Mouse (Mus musculus) heart, embryonic 13.5 days (tissue): ENCODE measurements at regions not wholly inside any gene's neighbourhood (a gene's known extent, or its start where the extent isn't known, plus 50 kb on each side); places are given as distances from the start of the nearest gene placed in this dataset.

ENCODE experiments used
- ATAC-seq: fragments of 200-750 bp; cut with Nextera tagmentation; 2 replicates; pipeline ENCODE4 v1.8.0; 2017; ENCODE audit warnings: moderate TSS enrichment; ENCODE audit not compliant: insufficient number of reproducible peaks, low FRiP score, low TSS enrichment; ENCODE audit errors: extremely low read depth
- H3K27ac ChIP-seq: fragments of 300-500 bp; sonication (generic); replicated peaks from 2 replicates; pipeline ENCODE4 v1.5.1; 2015; ENCODE audit warnings: moderate library complexity, mild to moderate bottlenecking, inconsistent platforms
- H3K27me3 ChIP-seq: fragments of 300-500 bp; sonication (generic); replicated peaks from 2 replicates; pipeline ENCODE4 v1.6.1; 2015; ENCODE audit warnings: mild to moderate bottlenecking, inconsistent platforms
- H3K36me3 ChIP-seq: fragments of 300-500 bp; sonication (generic); 2 replicates; pipeline ENCODE4 v1.6.1; 2015; ENCODE audit warnings: mild to moderate bottlenecking, inconsistent platforms
- H3K4me1 ChIP-seq: fragments of 300-500 bp; sonication (generic); 2 replicates; pipeline ENCODE4 v1.6.1; 2015; ENCODE audit warnings: inconsistent platforms
- H3K4me2 ChIP-seq: fragments of 300-500 bp; sonication (generic); 2 replicates; pipeline ENCODE4 v1.6.1; 2015; ENCODE audit warnings: inconsistent platforms, mild to moderate bottlenecking, moderate library complexity
- H3K4me3 ChIP-seq: fragments of 300-500 bp; sonication (generic); 2 replicates; pipeline ENCODE4 v1.5.1; 2015; ENCODE audit warnings: moderate library complexity, mild to moderate bottlenecking, inconsistent platforms
- H3K9ac ChIP-seq: fragments of 300-500 bp; sonication (generic); 2 replicates; pipeline ENCODE4 v1.6.1; 2015; ENCODE audit warnings: inconsistent platforms, mild to moderate bottlenecking, moderate library complexity
- H3K9me3 ChIP-seq: fragments of 300-500 bp; sonication (generic); 2 replicates; pipeline ENCODE4 v1.6.1; 2016; ENCODE audit warnings: inconsistent platforms
- WGBS: fragments of 180-500 bp; shearing (Covaris S2); methylation state at CpG from one replicate; pipeline ENCODE4 v1.1.7; 2015; ENCODE audit warnings: mixed read lengths; 5-methylcytosine and 5-hydroxymethylcytosine counted together

DNA sequence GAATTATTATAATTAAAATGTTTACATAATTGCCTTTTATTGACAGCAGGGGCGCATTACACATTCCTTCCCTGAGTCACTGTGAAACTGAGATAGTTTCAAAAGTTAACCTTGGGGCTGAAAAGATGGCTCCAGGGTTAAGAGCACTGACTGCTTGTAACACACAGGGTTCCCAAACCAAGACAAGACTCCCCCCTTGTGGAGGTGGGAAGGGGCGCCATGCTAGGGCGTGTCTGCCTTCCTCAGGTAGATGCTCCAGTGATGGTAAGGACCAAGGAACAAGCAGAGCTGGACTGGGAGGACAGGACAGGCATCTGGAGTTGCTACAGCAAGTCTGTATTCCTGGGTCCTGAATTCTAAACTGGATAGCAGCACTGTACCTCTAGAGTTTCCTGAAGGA, 351.9 kb downstream of the Tbc1d22a start:
- H3K36me3 ChIP-seq: no peaks in the 10 kb centered on the region
- H3K9ac ChIP-seq: no peak overlapping the region
- 58% methylated on average over 3 of the region's 3 CpGs for WGBS
- no peaks in the 10 kb centered on the region for H3K9me3 ChIP-seq
- no peak overlapping the region for H3K27ac ChIP-seq
- no peak overlapping the region for H3K4me3 ChIP-seq
- H3K4me2 ChIP-seq: no peak overlapping the region
- ATAC-seq: no peak
- H3K27me3 ChIP-seq: peaks cover 11% of the 10 kb centered on the region; the same call in 1 of the 2 replicates
- H3K4me1 ChIP-seq: no peaks in the 10 kb centered on the region

DNA sequence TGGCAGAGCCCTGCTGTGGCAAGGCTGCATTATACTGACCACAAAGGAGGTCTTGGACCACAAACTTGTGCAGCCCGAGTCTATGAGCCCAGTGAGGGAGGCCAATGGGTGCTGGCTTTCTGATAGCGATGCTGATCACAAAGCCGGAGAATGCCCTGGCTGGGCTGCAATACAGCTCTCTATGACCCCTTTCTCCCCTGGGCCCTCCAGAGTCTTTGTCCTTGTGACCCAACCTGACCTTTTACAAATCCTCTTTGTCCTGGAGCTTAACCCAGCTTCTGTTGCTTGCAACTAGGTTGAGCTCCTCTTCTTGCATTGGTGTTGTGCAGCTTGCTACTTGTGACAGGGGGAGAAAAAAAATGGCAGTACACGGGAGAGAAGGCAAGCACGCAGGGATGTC, 360.1 kb downstream of the Tbc1d22a start:
- H3K4me1 ChIP-seq: no peaks in the 10 kb centered on the region
- no peaks in the 10 kb centered on the region for H3K9me3 ChIP-seq
- 68% methylated on average over 5 of the region's 5 CpGs for WGBS
- no peaks in the 10 kb centered on the region for H3K36me3 ChIP-seq
- H3K9ac ChIP-seq: no peak overlapping the region
- no peak overlapping the region for H3K27ac ChIP-seq
- no peak overlapping the region for H3K4me3 ChIP-seq
- peaks cover 66% of the 10 kb centered on the region for H3K27me3 ChIP-seq
- no peak overlapping the region for H3K4me2 ChIP-seq
- no peak for ATAC-seq

DNA sequence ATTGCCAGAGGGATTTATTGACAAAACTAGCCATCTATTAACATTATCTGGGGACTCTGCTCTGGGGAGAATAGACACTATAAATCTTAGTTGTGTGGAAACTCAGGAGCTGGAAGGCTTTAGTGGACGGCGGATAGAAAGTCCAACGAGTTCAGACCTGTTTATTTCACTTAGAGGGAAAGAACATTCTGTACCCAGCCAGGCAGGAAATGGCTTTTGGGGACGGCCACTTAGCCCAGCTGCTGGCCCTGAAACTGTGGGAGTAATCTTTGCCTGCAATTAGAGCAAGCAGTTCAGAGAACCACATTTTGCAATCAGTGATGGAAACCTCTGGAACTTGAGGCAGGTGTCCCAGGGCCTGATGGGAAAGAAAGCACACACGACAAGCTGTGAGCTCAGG, 362.4 kb downstream of the Tbc1d22a start:
- Histone ChIP-seq H3K4me1 (no peaks in the 10 kb centered on the region), H3K9me3 (no peaks in the 10 kb centered on the region), H3K36me3 (no peaks in the 10 kb centered on the region), H3K4me3 (no peak overlapping the region), H3K27me3 (peaks cover 87% of the 10 kb centered on the region), H3K27ac (no peak overlapping the region), H3K9ac (no peak overlapping the region), H3K4me2 (no peak overlapping the region)
- ATAC-seq: no peak
- 70% methylated on average over 5 of the region's 5 CpGs for WGBS

DNA sequence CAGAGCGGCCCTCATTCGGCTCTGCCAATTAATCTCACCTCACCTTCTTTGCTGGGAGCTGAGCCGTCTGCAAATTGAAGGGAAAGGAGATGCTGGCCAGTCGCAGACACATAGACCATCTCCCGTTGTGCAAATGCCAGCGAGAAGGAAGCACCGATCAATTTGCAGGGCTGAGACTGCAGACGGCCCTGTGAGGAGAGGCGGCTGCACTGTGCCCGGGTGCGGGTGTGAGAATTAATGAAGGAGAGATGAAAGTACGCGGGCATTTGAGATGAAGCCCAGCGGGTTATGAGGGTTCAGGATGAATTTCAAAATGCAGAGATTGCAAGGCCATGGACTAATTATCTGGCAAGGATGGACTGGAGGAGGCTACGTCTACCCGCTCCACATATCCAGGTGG, 364.4 kb downstream of the Tbc1d22a start:
- ATAC-seq: no peak
- Histone ChIP-seq H3K4me2 (no peak overlapping the region), H3K27me3 (peaks cover 70% of the 10 kb centered on the region), H3K4me1 (peaks cover 7% of the 10 kb centered on the region), H3K9ac (no peak overlapping the region), H3K9me3 (no peaks in the 10 kb centered on the region), H3K36me3 (no peaks in the 10 kb centered on the region), H3K4me3 (no peak overlapping the region), H3K27ac (no peak overlapping the region)
- WGBS: 83% methylated on average over 16 of the region's 16 CpGs

DNA sequence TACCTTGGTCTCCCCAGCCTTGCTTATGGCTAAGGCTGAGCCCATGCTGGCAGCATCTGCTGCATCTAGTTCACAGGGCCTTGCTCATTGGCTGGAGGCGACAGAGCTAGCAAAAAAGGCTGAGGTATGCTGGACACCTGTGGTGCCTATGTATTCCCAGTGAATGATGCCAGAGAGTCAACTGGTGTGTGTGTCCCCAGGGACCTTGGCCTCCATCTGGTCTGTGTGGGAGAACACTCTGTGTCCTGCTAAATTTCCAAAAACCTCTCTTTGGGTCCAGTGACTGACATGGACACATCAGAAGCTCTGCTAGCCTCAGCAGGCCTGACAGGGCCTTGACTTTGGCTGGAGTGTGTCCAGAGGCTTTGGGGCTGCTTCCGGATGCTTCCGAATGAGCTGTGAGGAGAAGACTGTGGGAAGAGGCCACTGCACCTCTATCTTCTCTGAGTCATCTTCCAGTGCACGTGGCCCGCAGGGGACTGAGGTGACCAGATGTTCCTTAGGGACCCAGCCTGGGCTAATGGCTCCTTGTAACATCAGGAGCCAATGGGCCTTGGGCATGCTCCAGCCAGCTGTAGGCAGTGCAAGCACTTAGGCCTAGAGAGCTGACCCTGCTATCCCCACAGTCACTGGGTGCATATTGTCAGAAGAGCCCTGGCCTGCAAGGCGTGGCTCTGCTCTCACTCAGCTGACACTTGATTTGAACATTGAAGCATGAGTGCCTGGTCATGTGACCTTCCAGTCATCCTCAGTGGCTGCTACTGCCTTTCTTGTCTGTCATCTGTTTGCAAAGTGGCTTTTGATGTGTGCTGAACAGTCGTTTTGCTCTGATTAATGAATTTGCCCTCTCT, 368.2 kb downstream of the Tbc1d22a start:
- Histone ChIP-seq H3K9ac (no peak overlapping the region), H3K27me3 (peaks cover 51% of the 10 kb centered on the region), H3K4me1 (peaks cover 7% of the 10 kb centered on the region), H3K4me2 (no peak overlapping the region), H3K36me3 (no peaks in the 10 kb centered on the region), H3K4me3 (no peak overlapping the region), H3K9me3 (no peaks in the 10 kb centered on the region), H3K27ac (no peak overlapping the region)
- 64% methylated on average over 7 of the region's 7 CpGs for whole genome bisulfite sequencing
- ATAC-seq: no peak

DNA sequence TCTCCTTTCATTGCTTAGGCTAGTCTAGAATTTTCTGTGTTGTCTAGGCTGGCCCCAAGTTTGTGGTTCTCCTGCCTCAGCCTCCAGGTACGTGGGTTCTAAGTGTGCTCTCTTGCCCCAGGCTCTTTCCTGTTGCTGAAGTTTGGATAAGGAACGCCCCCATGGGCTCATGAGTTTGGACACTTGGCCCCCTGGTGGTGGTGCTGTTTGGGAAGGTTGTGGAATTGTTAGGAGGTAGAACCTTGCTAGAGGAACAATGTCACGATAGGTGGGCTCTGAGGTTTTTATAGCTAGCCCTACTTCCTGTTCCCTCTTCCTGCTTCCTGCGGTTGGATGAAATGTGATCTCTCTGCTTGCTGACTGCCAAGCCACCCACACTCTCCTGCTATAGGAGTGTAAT, 371.5 kb downstream of the Tbc1d22a start:
- no peaks in the 10 kb centered on the region for H3K36me3 ChIP-seq
- no peak for ATAC-seq
- H3K9me3 ChIP-seq: no peaks in the 10 kb centered on the region

DNA sequence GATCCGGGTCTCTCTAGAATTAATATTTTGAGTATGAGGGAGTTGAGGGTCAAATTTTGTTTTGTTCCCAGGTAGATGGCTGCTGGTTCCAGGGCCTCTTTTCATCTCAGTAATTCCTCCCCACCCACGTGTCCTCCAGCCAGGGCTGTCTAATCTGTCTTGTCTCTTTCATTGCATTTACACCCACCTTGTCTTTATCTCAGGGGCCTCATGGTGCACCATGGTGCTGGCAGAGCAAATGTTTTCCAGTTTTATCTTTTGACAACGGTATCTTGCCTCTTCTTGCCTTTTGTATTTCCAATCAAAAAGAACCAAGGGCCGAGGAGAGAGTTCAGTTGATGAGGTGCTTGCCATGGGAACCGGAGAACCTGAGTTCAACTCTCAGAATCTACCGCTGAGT, 372.9 kb downstream of the Tbc1d22a start:
- Histone ChIP-seq H3K4me1 (peaks cover 6% of the 10 kb centered on the region), H3K4me2 (no peak overlapping the region), H3K9ac (no peak overlapping the region), H3K27ac (no peak overlapping the region), H3K4me3 (no peak overlapping the region), H3K9me3 (no peaks in the 10 kb centered on the region), H3K36me3 (no peaks in the 10 kb centered on the region), H3K27me3 (peaks cover 12% of the 10 kb centered on the region; the same call in 1 of the 2 replicates)
- no peak for ATAC-seq
- 49% methylated on average over 6 of the region's 6 CpGs for WGBS

More for the DNA sequence above, 371.5 kb downstream of the Tbc1d22a start:
- Histone ChIP-seq H3K27ac (no peak overlapping the region), H3K9ac (no peak overlapping the region), H3K4me3 (no peak overlapping the region), H3K27me3 (peaks cover 18% of the 10 kb centered on the region), H3K4me1 (peaks cover 7% of the 10 kb centered on the region), H3K4me2 (no peak overlapping the region)
- 76% methylated on average over 4 of the region's 4 CpGs for WGBS

DNA sequence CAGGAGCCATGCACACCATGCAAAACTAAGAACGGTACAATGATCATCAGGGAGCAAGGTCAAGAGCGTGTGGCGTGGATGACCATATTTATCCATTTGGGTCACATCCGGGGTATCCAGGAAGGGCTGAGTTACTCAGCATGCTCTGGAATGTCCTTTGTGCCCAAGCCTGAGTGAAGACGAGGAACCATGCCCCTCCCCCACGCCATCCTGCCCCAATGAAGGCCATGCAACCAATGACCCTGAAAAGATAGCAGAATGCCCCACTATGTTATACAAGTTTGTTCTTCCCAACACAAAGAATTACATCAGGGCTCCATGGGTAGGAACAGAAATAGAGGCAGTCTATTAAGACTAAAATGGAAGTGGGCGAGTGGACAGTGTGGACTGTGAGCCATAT, 375.8 kb downstream of the Tbc1d22a start:
- no peak for ATAC-seq
- peaks cover 12% of the 10 kb centered on the region; the same call in 1 of the 2 replicates for H3K27me3 ChIP-seq
- no peaks in the 10 kb centered on the region for H3K9me3 ChIP-seq
- H3K9ac ChIP-seq: no peak overlapping the region
- H3K36me3 ChIP-seq: no peaks in the 10 kb centered on the region
- WGBS: 72% methylated on average over 7 of the region's 7 CpGs
- H3K27ac ChIP-seq: no peak overlapping the region
- H3K4me2 ChIP-seq: no peak overlapping the region
- no peaks in the 10 kb centered on the region for H3K4me1 ChIP-seq
- no peak overlapping the region for H3K4me3 ChIP-seq

DNA sequence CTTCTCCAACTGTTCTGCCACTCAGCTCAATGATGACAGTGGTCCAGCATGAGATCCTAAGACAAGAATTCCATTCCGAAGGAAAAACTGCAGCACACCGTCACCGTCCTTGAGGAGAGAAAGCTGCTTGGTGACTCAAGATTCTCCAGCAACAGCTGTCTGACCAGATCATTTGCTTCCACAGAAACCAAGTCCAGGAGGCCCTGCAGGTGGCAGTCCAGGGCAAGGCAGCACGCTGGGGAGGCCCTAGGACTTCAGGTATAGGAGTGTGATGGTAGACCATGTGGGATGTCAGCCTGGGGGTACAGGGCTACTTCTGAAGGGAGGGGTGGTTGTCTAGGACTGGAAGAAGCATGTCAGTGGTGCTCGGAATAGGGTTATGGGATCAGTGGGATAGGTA, 376.6 kb downstream of the Tbc1d22a start:
- H3K4me1 ChIP-seq: no peaks in the 10 kb centered on the region
- peaks cover 12% of the 10 kb centered on the region; the same call in 1 of the 2 replicates for H3K27me3 ChIP-seq
- WGBS: 57% methylated on average over 5 of the region's 5 CpGs
- H3K4me2 ChIP-seq: no peak overlapping the region
- no peaks in the 10 kb centered on the region for H3K36me3 ChIP-seq
- no peak overlapping the region for H3K9ac ChIP-seq
- H3K9me3 ChIP-seq: no peaks in the 10 kb centered on the region
- ATAC-seq: no peak
- H3K27ac ChIP-seq: no peak overlapping the region
- H3K4me3 ChIP-seq: no peak overlapping the region

DNA sequence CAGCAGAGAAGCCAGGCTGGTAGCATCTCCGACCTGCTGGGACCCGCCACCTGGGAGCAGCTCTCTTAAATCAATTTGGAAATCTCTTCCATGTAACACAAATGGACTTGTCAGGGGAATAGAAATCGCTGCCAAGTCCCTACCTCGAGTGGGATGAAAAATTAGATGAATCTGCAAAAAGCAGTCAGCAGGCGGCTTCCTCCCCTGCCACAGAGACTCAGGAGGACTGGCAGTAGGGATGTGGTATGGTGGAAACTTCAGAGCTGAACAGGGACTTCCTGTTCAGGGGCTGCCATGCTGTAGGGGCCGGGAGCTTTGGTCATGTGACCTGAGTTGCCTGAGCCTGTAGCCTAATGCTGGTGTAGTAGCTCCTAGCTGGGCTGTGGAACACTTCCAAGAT, 379.1 kb downstream of the Tbc1d22a start:
- Histone ChIP-seq H3K4me1 (no peaks in the 10 kb centered on the region), H3K4me2 (no peak overlapping the region), H3K27me3 (peaks cover 12% of the 10 kb centered on the region; the same call in 1 of the 2 replicates), H3K27ac (no peak overlapping the region), H3K9me3 (no peaks in the 10 kb centered on the region), H3K9ac (no peak overlapping the region), H3K36me3 (no peaks in the 10 kb centered on the region), H3K4me3 (no peak overlapping the region)
- WGBS: 52% methylated on average over 6 of the region's 6 CpGs
- ATAC-seq: no peak

DNA sequence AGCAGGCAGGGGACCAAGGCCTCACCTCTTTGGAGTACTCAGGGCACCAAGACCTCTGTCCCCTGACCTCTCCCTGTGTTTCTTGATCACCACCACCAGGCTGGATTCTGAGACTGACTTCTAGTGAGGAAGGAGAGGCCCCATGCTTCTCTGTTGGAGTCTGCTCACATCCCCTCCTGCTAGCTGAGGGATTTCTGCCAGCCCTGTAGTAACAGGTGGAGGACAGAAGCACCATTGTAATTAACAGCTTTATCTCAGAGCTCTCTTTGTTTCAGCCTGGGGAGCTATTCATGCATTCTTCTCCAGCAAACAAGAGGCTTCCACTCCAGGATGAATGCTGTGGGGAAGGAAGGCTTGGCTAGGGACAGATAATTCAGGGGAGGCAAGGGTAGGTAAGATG, 392.2 kb downstream of the Tbc1d22a start:
- ATAC-seq: no peak
- no peak overlapping the region for H3K4me2 ChIP-seq
- no peak overlapping the region for H3K9ac ChIP-seq
- 0 out of 2 replicates have a peak, but pooled peaks cover 2% of the 10 kb centered on the region for H3K27me3 ChIP-seq
- H3K9me3 ChIP-seq: no peaks in the 10 kb centered on the region
- H3K4me1 ChIP-seq: no peaks in the 10 kb centered on the region
- H3K4me3 ChIP-seq: no peak overlapping the region
- no peak overlapping the region for H3K27ac ChIP-seq
- H3K36me3 ChIP-seq: no peaks in the 10 kb centered on the region

DNA sequence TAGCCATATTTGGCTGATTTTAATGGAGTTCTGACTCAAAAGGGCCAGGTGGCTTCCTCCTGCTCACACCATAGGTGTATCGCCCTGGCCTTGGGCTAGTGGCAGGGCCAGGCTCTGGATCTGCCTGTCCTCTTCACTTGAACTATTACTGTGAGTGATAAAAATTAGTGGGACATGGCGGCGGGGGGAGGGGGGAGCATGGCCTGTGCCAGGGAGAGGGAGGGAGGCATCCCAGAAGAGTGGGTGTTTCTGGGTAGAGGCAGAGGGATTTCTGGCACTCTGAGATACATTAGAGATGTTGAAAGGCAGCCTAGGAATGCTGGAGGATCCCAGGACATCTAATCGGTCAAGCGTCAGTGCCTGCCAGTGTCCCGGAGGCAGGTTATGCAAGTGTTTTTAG, 395.4 kb downstream of the Tbc1d22a start:
- ATAC-seq: no peak
- 62% methylated on average over 6 of the region's 6 CpGs for WGBS
- Histone ChIP-seq H3K9ac (no peak overlapping the region), H3K27me3 (0 out of 2 replicates have a peak, but pooled peaks cover 2% of the 10 kb centered on the region), H3K27ac (no peak overlapping the region), H3K4me1 (no peaks in the 10 kb centered on the region), H3K36me3 (no peaks in the 10 kb centered on the region), H3K4me3 (no peak overlapping the region), H3K9me3 (no peaks in the 10 kb centered on the region), H3K4me2 (no peak overlapping the region)
